Mouse (Mus musculus) E14TG2a.4 (cell line): ENCODE data around the gene Gpd1.

Source experiments
- H3K27me3 ChIP-seq: 2 replicates; pipeline ENCODE4 v1.6.1; 2014; ENCODE audit warnings: low read length, control low read depth; ENCODE audit not compliant: insufficient read depth
- H3K36me3 ChIP-seq: 2 replicates; pipeline ENCODE4 v1.6.1; 2014; ENCODE audit warnings: low read length, control low read depth; ENCODE audit not compliant: insufficient read depth
- H3K4me1 ChIP-seq: replicated peaks from 2 replicates; pipeline ENCODE4 v1.6.1; 2014; ENCODE audit warnings: low read depth, low read length, control low read depth
- H3K4me3 ChIP-seq: replicated peaks from 2 replicates; pipeline ENCODE4 v1.5.1; 2014; ENCODE audit warnings: mild to moderate bottlenecking, low read length
- H3K9me3 ChIP-seq: 2 replicates; pipeline ENCODE4 v1.6.1; 2014; ENCODE audit warnings: low read length, control low read depth
- CTCF ChIP-seq: conservative IDR thresholded peaks from 2 replicates; pipeline ENCODE4 v1.5.1; 2014; ENCODE audit warnings: low read length
- NANOG ChIP-seq: IDR thresholded peaks from 2 replicates; pipeline ENCODE4 v1.6.1; 2014; ENCODE audit warnings: borderline replicate concordance, low read length, mixed read lengths
- POU5F1 ChIP-seq: IDR thresholded peaks from 2 replicates; pipeline ENCODE4 v1.6.1; 2014; ENCODE audit warnings: low read length, borderline replicate concordance

Gene Gpd1

GRCm38 (mm10) chr15:99704881-99705280, 12.4 kb upstream of the Gpd1 start:
- H3K4me3 ChIP-seq, result peak overlapping the region; percentile 74
- H3K36me3 ChIP-seq, result peaks cover 45% of the 10 kb centered on the region
- H3K27me3 ChIP-seq, result no peaks in the 10 kb centered on the region
- TF ChIP-seq CTCF, result no peak
- TF ChIP-seq POU5F1, result no peak; the same call in 1 of the 2 replicates
- no peak for TF ChIP-seq NANOG
- no peaks in the 10 kb centered on the region for H3K9me3 ChIP-seq
- H3K4me1 ChIP-seq, result peaks cover 65% of the 10 kb centered on the region

GRCm38 (mm10) chr15:99705440-99706048, 11.8 kb upstream of the Gpd1 start, which contains the start of gene Gm17349:
Gene Gm17349, minus strand, starts transcription at chr15:99705490.
- TF ChIP-seq POU5F1, result no peak
- TF ChIP-seq CTCF, result peak; percentile 98
- H3K4me1 ChIP-seq, result peaks cover 63% of the 10 kb centered on the region
- no peaks in the 10 kb centered on the region for H3K9me3 ChIP-seq
- H3K4me3 ChIP-seq, result peak within 1 kb of the TSS; percentile 74
- H3K36me3 ChIP-seq, result peaks cover 52% of the 10 kb centered on the region
- H3K27me3 ChIP-seq, result no peaks in the 10 kb centered on the region

GRCm38 (mm10) chr15:99708176-99708575, 9.1 kb upstream of the Gpd1 start:
- Histone ChIP-seq H3K4me1 (peaks cover 72% of the 10 kb centered on the region), H3K9me3 (no peaks in the 10 kb centered on the region), H3K4me3 (no peak overlapping the region), H3K27me3 (no peaks in the 10 kb centered on the region), H3K36me3 (peaks cover 70% of the 10 kb centered on the region)
- no peak for TF ChIP-seq NANOG
- no peak for TF ChIP-seq CTCF
- no peak for TF ChIP-seq POU5F1

- Histone ChIP-seq H3K4me1 (peaks cover 75% of the 10 kb centered on the region), H3K27me3 (no peaks in the 10 kb centered on the region)
- TF ChIP-seq POU5F1 (no peak), NANOG (no peak), CTCF (no peak)
Observed at GRCm38 (mm10) chr15:99710221-99711190, 6.8 kb upstream of the Gpd1 start.

GRCm38 (mm10) chr15:99711491-99711890, 5.8 kb upstream of the Gpd1 start:
- TF ChIP-seq NANOG, result no peak
- peaks cover 77% of the 10 kb centered on the region for H3K4me1 ChIP-seq
- H3K9me3 ChIP-seq, result no peaks in the 10 kb centered on the region
- no peaks in the 10 kb centered on the region for H3K27me3 ChIP-seq
- H3K4me3 ChIP-seq, result 0 out of 2 replicates have a peak overlapping the region, but pooled peaks have one; percentile 0
- H3K36me3 ChIP-seq, result peaks cover 76% of the 10 kb centered on the region

More at GRCm38 (mm10) chr15:99710221-99711190, 6.8 kb upstream of the Gpd1 start:
- H3K36me3 ChIP-seq, result peaks cover 83% of the 10 kb centered on the region
- H3K9me3 ChIP-seq, result no peaks in the 10 kb centered on the region
- no peak overlapping the region for H3K4me3 ChIP-seq

- Histone ChIP-seq H3K4me1 (peaks cover 81% of the 10 kb centered on the region), H3K36me3 (peaks cover 66% of the 10 kb centered on the region), H3K9me3 (no peaks in the 10 kb centered on the region), H3K4me3 (peak overlapping the region; percentile 48), H3K27me3 (peaks cover 6% of the 10 kb centered on the region; the same call in 1 of the 2 replicates)
- TF ChIP-seq CTCF (no peak), POU5F1 (no peak), NANOG (no peak)
Observed at GRCm38 (mm10) chr15:99712666-99713559, 4.4 kb upstream of the Gpd1 start.

GRCm38 (mm10) chr15:99713569-99713968, 3.7 kb upstream of the Gpd1 start:
- Histone ChIP-seq H3K4me3 (peak overlapping the region; percentile 48), H3K27me3 (peaks cover 6% of the 10 kb centered on the region; the same call in 1 of the 2 replicates), H3K9me3 (no peaks in the 10 kb centered on the region), H3K4me1 (peaks cover 87% of the 10 kb centered on the region), H3K36me3 (peaks cover 65% of the 10 kb centered on the region)
- no peak for TF ChIP-seq POU5F1
- TF ChIP-seq CTCF, result no peak
- TF ChIP-seq NANOG, result no peak
